Mouse (Mus musculus) small intestine, adult 2 months (tissue): ENCODE measurements around the gene Tnfaip1.

ENCODE experiments used
- CTCF ChIP-seq: fragments of 200-500 bp; IDR thresholded peaks from 2 replicates; pipeline ENCODE4 v1.5.1; 2012; ENCODE audit warnings: low read depth, mild to moderate bottlenecking, control low read depth, inconsistent platforms, low read length, moderate library complexity, mixed read lengths; ENCODE audit not compliant: insufficient replicate concordance, insufficient read length; ENCODE audit errors: extremely low read depth
- POLR2A ChIP-seq: fragments of 200-500 bp; IDR thresholded peaks from 2 replicates; pipeline ENCODE4 v1.6.1; 2012; ENCODE audit warnings: low read depth, mild to moderate bottlenecking, control low read depth, inconsistent platforms, low read length, moderate library complexity

- TF ChIP-seq POLR2A (no peak), CTCF (no peak)
Observed at GRCm38 (mm10) chr11:78549491-78549987, 13.4 kb upstream of the Tnfaip1 start.
